Mouse (Mus musculus) common myeloid progenitor, adult 5-6 weeks (primary cell): ENCODE results near the gene Rhoq. TPM values are rescaled to one million over a fixed set of nuclear protein-coding genes. Genes with fewer than 3 reads are reported as not detected.

Experiments
- ATAC-seq: replicated peaks from 2 replicates; pipeline ENCODE4 v1.8.0; 2016; ENCODE audit warnings: low read depth, mild to moderate bottlenecking, moderate TSS enrichment, inconsistent platforms; ENCODE audit not compliant: poor library complexity, severe bottlenecking
- total RNA-seq: library from RNA; stranded (forward); fragments of 200-1000, 187-1606 nt; gene quantifications from 2 replicates; pipeline ENCODE4 v1.2.3, GENCODE M21; 2017

The Rhoq gene
- total RNA-seq, result 5.2 and 5.6 TPM in 2 replicates

- no peak; the same call in 1 of the 2 replicates for ATAC-seq
Measured at GRCm38 (mm10) chr17:86962894-86963585, at the start of gene Rhoq. Gene Rhoq (plus strand): TSS chr17:86963082.

DNA sequence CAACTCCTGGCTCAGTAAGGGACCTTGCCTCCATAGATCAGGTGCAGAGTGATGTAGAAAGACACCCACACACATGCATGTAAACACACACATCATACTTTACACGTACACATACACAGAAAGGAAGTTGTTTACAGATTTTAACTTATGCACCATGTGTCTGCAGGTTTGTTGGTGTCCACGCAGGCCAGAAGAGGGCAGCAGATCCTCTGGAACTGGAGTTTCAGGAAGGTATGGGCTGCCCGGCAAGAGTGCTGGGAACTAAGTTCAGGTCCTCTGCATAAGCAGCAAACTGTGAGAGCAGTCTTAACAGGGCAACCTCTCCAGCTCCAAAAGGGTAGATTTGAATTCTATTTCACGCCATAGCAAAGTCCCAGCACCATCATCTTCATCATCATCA is 47.3 kb upstream of the Rhoq start:
- ATAC-seq, result no peak

DNA sequence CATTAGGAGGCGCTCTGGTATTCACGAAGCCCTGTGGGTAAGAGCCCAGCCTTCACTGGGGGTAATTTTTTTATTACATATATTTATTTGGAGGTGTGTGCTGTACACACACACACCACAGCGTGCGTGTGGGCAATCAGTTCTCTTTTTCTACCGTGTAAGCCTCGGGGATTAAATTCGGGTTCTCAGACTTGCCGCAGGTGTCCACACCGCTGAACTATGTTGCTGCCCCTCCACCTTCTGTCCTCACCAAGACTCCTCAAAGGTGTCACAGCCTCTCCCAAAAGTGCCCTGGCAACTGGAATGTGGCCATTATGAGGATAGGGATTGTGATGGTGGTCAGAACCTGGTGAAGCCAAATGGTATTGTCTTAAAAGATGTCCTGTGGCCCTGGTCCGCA is 45.8 kb upstream of the Rhoq start, which contains the start of gene Tmem247:
Gene Tmem247, plus strand, starts transcription at position 301 of the 400 bp plus-strand sequence.
- ATAC-seq, result no peak

DNA sequence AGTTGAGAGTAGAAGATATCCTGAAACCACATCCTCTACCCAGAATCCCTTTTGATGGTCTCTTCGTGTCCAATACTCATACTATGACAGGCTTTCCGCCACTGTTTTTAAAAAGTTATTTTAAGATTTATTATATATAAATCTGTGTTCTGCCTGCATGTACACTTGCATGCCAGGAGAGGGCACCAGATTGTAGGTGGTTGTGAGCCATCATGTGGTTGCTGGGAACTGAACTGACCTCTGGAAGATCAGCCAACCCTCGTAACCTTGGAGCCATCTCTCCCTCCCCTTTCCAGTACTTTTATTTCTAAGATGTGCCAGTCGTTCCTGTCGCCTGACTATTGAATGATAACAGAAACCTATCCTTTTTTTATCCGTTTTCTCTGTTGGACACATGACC is 44.1 kb upstream of the Rhoq start:
- peak; percentile 71; the same call in 1 of the 2 replicates for ATAC-seq

DNA sequence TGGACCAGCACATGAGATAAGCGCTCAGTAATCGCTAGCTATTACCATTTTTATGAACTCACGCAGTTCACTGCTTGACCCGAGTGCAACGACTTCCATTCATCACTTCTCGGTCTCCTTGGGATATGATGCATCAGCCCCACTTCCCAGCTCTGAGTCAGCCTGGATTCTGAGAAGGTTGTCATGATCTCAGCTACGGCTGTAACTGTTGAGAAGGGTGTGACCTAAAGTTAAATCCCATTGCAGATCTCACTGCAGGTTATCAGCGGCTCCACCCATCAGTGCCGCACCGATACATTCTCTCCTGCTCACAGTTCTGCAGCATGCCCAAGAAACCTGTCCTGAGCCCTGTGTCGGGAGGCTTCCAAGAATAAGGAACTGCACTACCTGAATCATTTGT is 43.2 kb upstream of the Rhoq start:
- no peak for ATAC-seq

GRCm38 (mm10) chr17:86924679-86925078 is 38.2 kb upstream of the Rhoq start:
- ATAC-seq, result no peak

- no peak for ATAC-seq
Measured at GRCm38 (mm10) chr17:86926836-86927235, 36.0 kb upstream of the Rhoq start.

- ATAC-seq, result 0 out of 2 replicates have a peak, but pooled peaks have one; percentile 36
Measured at GRCm38 (mm10) chr17:86929355-86929754, 33.5 kb upstream of the Rhoq start.

DNA sequence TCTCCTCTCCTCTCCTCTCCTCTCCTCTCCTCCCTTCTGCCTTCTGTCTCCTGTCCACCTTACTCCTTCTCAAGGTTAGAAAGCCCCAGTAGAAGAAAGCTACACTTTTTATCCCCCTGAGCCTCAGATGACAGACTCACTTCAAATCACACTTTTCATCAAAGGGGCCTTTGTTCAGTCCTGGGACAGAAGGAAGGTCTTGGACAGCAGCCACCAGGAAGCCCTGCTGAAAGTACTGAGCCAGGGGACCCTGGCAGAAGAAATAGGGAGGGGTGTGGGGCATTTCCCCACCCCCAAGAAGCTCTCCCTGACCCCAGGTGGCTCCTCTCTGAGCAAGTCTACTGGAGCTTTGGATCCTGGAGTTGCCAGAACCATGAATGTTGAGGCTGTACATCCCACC is 32.9 kb upstream of the Rhoq start:
- no peak for ATAC-seq

DNA sequence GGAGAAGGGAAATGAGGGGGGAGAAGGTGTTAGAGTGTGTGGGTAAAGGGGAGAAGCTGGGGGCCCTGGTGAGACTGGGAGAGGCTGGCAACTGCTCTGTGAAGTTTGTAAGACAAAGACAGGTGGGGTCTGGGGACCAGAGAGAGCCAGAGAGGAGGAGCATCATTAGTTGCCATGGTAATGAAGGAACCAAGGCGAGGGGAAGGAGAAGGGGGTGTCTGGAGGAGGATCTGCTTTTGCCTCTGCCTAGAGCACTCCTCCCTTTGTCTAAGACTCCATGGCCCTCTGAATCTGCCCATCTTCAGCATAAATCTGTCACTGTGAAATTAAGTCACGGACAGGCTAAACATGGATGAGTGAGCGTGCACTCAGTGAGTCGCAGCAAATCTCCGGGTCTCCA is 30.0 kb upstream of the Rhoq start:
- ATAC-seq, result no peak

GRCm38 (mm10) chr17:86937064-86937463 is 25.8 kb upstream of the Rhoq start:
- no peak for ATAC-seq

- ATAC-seq, result peak; percentile 89
Measured at GRCm38 (mm10) chr17:86937497-86938155, 25.3 kb upstream of the Rhoq start.

DNA sequence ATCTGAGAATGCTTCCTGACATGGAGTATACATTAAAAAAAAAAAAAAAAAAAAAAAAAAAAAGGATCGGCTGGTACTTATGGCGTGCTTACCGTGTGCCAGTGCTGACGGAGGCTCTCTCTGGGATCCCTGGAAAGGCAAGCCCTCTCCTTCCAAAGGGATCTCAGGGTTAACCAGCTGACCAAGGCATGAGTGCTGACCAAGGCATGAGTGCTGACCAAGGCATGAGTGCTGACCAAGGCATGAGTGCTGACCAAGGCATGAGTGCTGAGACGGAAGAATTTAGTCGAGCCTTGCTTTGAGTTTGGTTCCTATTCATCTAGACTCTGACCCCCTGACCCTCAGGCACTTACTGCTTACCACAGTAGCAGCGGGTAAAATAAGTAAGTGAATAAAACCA is 24.2 kb upstream of the Rhoq start:
- ATAC-seq, result no peak

DNA sequence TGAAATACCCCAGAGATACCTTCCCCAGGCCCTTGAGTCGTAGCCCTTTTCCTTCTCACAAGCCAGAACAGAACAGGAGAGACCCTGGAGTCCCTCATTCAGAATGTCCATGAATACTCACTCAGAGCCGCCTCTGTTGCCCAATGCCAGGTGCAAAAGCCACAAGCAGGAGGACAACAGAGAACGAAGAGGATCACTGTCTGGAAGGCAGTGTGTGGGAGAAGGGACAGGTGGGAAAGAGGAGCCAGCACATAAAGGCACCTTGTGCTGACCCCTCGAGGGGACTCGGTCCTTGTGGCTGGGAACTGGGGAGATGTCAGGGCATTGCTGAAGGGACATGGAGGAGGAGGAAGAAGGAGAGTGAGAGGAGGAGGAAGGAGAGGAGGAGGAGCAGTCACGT is 20.8 kb upstream of the Rhoq start:
- ATAC-seq, result no peak

DNA sequence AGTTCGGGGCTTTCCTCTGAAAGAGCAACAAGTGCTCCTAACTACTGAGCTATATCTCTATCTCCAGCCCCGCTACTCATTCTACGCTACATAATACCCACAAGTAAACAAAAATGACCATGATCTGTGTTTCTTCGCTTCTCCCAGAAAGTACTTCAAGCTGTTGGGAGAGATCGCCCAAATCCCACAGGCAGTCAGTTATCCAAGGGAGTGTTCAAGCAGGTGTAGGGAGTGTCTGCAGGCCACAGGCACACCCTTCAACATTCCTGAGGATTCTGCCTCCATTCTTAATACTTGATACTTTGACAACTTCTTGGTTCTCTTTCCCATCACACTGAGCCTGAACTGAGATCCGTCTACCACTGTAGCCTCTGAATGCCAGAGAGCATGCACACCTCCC is 19.7 kb upstream of the Rhoq start:
- no peak for ATAC-seq

GRCm38 (mm10) chr17:86946078-86946477 is 16.8 kb upstream of the Rhoq start:
- no peak for ATAC-seq

DNA sequence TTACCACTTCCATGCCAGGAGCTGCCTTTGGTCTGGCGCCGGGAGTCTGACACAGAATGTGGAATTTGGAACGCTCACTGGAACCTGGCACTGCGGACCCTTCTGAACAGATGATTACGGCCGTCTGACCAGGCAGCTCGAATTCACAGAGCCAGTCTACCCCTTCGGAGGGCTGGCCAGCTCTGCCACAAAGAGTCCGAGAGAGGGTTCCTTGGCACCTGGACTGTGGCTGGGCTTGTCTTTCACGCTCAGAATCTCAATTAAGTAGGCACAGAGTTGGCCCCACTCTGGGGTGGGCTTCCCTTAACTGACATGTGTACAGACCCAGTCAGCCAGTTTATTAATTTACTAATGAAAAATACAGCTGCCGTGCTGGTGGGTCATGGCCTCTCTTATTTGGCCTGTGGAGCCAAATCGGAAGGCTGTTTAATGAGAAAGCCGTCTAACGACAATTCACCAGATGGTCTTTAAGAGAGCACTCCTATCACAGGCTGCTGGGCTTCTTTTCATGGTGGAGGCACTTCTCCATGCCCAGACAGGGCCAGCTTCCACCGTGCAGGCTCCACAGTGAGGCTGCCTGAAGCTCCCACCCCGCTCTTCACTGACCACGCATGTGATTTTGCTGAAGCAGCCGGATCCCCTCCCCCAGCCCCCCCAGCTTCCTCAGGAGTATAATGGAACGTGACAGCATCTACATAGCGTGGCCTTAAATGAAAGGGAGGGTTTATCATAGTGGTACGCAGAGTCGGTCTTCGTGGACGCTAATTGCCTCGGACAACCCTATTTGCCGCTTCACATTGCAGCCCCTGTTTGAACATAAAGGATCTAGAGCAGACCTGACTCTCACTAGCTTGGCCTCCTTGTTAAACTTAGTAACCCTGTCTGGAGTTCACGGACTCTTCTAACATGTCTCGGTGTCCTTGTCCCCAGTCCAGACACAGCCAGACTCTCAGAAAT is 14.8 kb upstream of the Rhoq start, which contains the start of gene Atp6v1e2:
Gene Atp6v1e2, minus strand, starts transcription at position 58 of the 957 bp plus-strand sequence.
- no peak for ATAC-seq

GRCm38 (mm10) chr17:86948801-86949200 is 14.1 kb upstream of the Rhoq start:
- ATAC-seq, result no peak

- ATAC-seq, result no peak
Measured at GRCm38 (mm10) chr17:86957239-86957638, 5.6 kb upstream of the Rhoq start.

DNA sequence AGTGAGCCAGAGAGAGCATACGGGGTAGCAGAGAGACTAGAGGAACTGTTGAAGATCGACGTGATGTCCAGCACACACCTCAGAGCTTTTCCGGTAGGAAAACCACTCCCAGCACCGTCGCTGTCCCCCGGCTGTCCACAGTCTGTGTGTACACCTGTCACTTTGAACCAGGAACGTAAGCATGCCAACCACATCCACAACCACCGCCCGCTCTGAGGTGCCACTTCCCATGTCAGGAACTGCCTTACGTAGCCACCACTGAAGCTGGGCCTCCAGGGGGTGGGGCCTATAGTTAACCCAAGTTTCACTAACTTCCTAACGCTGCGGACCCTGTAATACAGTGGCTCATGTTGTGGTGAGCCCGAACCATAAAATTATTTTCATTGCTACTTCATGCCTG is 4.9 kb upstream of the Rhoq start:
- peak; percentile 69 for ATAC-seq
